Mouse (Mus musculus): ENCODE measurements around the gene Scaf11. TPM values are rescaled to one million over a fixed set of nuclear protein-coding genes. Genes with fewer than 3 reads are reported as not detected.
"Not testable (repeated sequence)": the region's sequence is repeated elsewhere in the genome, so short reads cannot be mapped to it uniquely, and the experiment has no call there.

The Scaf11 gene
- polyA plus RNA-seq, 1 experiment from 2014 or later: 39.1 TPM

GRCm38 (mm10) chr15:96458273-96458672 lies 2.4 kb downstream of the Scaf11 start:
- Histone ChIP-seq H3K4me1 (ENCODE audit: control insufficient read depth, insufficient read depth, low read length) (peaks cover 21% of the 10 kb centered on the region), H3K4me3 (ENCODE audit: low read depth, low read length) (no peak overlapping the region), H3K9ac (ENCODE audit: low read depth, low read length) (no peak overlapping the region), H3K9me3 (replicated peaks; ENCODE audit: control insufficient read depth, low read length, poor library complexity, severe bottlenecking) (no peaks in the 10 kb centered on the region), H3K27me3 (ENCODE audit: control insufficient read depth, insufficient read depth, low read depth, low read length) (no peaks in the 10 kb centered on the region), H3K36me3 (ENCODE audit: control insufficient read depth, insufficient read depth, low read length) (no peaks in the 10 kb centered on the region), H3K4me2 (ENCODE audit: low read length) (no peak overlapping the region), H3K27ac (ENCODE audit: low read length) (no peak overlapping the region)
- ATAC-seq: no peak
- WGBS: 96% methylated on average over 3 of the region's 3 CpGs

DNA sequence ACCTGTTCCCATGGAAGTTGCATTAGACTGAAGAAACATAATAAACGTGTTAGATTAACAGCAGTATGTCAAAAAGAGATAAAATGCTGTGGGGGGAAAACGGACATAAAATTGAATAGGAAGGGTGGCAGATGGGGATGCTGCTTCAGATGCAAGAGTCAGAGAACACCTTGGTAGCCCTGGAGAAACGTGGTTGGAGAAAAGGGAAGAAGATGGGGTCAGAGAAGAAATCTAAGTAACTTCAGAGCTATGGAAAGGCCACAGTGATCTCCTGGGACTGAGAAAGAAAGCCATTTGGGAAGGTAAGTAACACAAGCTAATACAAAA lies 3.3 kb downstream of the Scaf11 start:
- Histone ChIP-seq H3K4me1 (ENCODE audit: control insufficient read depth, insufficient read depth, low read length) (peaks cover 21% of the 10 kb centered on the region), H3K9ac (ENCODE audit: low read depth, low read length) (no peak overlapping the region), H3K27me3 (ENCODE audit: control insufficient read depth, insufficient read depth, low read depth, low read length) (no peaks in the 10 kb centered on the region), H3K4me3 (ENCODE audit: low read depth, low read length) (no peak overlapping the region), H3K9me3 (replicated peaks; ENCODE audit: control insufficient read depth, low read length, poor library complexity, severe bottlenecking) (no peaks in the 10 kb centered on the region), H3K27ac (ENCODE audit: low read length) (no peak overlapping the region), H3K4me2 (ENCODE audit: low read length) (no peak overlapping the region), H3K36me3 (ENCODE audit: control insufficient read depth, insufficient read depth, low read length) (no peaks in the 10 kb centered on the region)
- 81% methylated on average over 3 of the region's 3 CpGs for WGBS
- no peak for ATAC-seq

DNA sequence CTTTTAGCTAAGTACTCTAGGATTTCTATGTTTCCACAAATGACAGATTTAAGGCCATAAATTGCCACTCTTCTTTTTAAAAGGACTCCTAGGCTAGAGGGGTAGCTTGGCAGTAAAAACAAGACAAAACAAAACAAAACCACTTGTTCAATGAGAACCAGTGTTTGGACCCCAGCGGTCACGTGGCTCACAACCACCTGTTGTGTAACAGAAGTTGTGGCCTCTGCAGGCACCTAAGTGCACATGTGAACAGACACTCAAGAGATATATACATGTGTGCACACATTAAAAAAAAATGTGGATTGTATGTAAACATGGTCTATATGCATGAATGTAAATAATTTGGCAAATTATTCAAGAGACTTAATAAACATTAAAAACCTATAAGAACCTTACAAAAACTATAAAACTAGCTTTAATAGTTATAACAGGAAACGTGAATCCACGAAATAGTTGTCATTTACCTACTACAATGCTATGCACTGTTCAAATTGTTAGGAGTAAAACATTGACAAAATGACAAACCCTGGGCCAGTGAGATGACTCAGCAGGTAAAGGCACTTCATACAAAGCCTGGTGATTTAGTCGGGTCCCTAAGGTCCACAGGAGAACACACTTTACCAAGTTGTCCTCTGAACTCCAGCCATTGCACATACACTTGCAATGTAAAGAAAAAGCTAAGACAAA lies 3.8 kb downstream of the Scaf11 start:
- H3K4me2 ChIP-seq (ENCODE audit: low read length): no peak overlapping the region
- 93% methylated on average over 5 of the region's 5 CpGs for WGBS
- H3K9me3 ChIP-seq (replicated peaks; ENCODE audit: control insufficient read depth, low read length, poor library complexity, severe bottlenecking): no peaks in the 10 kb centered on the region
- H3K27me3 ChIP-seq (ENCODE audit: control insufficient read depth, insufficient read depth, low read depth, low read length): no peaks in the 10 kb centered on the region
- ATAC-seq: no peak
- no peak overlapping the region for H3K27ac ChIP-seq (ENCODE audit: low read length)
- H3K4me1 ChIP-seq (ENCODE audit: control insufficient read depth, insufficient read depth, low read length): peaks cover 16% of the 10 kb centered on the region
- H3K4me3 ChIP-seq (ENCODE audit: low read depth, low read length): no peak overlapping the region
- no peaks in the 10 kb centered on the region for H3K36me3 ChIP-seq (ENCODE audit: control insufficient read depth, insufficient read depth, low read length)
- H3K9ac ChIP-seq (ENCODE audit: low read depth, low read length): no peak overlapping the region

GRCm38 (mm10) chr15:96455595-96456214 lies 4.9 kb downstream of the Scaf11 start:
- no peak overlapping the region for H3K4me3 ChIP-seq (ENCODE audit: low read depth, low read length)
- no peak for ATAC-seq
- WGBS: 90% methylated on average over 4 of the region's 4 CpGs

GRCm38 (mm10) chr15:96453346-96453745 lies 7.3 kb downstream of the Scaf11 start:
- 95% methylated on average over 1 of the region's 1 CpGs for WGBS

More at GRCm38 (mm10) chr15:96455595-96456214, 4.9 kb downstream of the Scaf11 start:
- Histone ChIP-seq H3K27me3 (ENCODE audit: control insufficient read depth, insufficient read depth, low read depth, low read length) (no peaks in the 10 kb centered on the region), H3K9ac (ENCODE audit: low read depth, low read length) (no peak overlapping the region), H3K9me3 (replicated peaks; ENCODE audit: control insufficient read depth, low read length, poor library complexity, severe bottlenecking) (no peaks in the 10 kb centered on the region), H3K4me1 (ENCODE audit: control insufficient read depth, insufficient read depth, low read length) (peaks cover 15% of the 10 kb centered on the region), H3K4me2 (ENCODE audit: low read length) (no peak overlapping the region), H3K27ac (ENCODE audit: low read length) (no peak overlapping the region), H3K36me3 (ENCODE audit: control insufficient read depth, insufficient read depth, low read length) (no peaks in the 10 kb centered on the region)

GRCm38 (mm10) chr15:96448656-96449299 lies 11.9 kb downstream of the Scaf11 start:
- H3K9me3 ChIP-seq (replicated peaks; ENCODE audit: control insufficient read depth, low read length, poor library complexity, severe bottlenecking): no peaks in the 10 kb centered on the region
- H3K4me2 ChIP-seq (ENCODE audit: low read length): no peak overlapping the region
- no peak overlapping the region for H3K9ac ChIP-seq (ENCODE audit: low read depth, low read length)
- no peak overlapping the region for H3K27ac ChIP-seq (ENCODE audit: low read length)
- no peaks in the 10 kb centered on the region for H3K4me1 ChIP-seq (ENCODE audit: control insufficient read depth, insufficient read depth, low read length)
- 97% methylated on average over 7 of the region's 7 CpGs for WGBS
- no peak for ATAC-seq
- H3K27me3 ChIP-seq (ENCODE audit: control insufficient read depth, insufficient read depth, low read depth, low read length): no peaks in the 10 kb centered on the region
- no peak overlapping the region for H3K4me3 ChIP-seq (ENCODE audit: low read depth, low read length)
- H3K36me3 ChIP-seq (ENCODE audit: control insufficient read depth, insufficient read depth, low read length): no peaks in the 10 kb centered on the region

More at GRCm38 (mm10) chr15:96453346-96453745, 7.3 kb downstream of the Scaf11 start:
- no peak overlapping the region for H3K4me3 ChIP-seq (ENCODE audit: low read depth, low read length)
- no peaks in the 10 kb centered on the region for H3K27me3 ChIP-seq (ENCODE audit: control insufficient read depth, insufficient read depth, low read depth, low read length)
- no peak overlapping the region for H3K27ac ChIP-seq (ENCODE audit: low read length)
- H3K4me2 ChIP-seq (ENCODE audit: low read length): no peak overlapping the region
- H3K9ac ChIP-seq (ENCODE audit: low read depth, low read length): no peak overlapping the region
- H3K9me3 ChIP-seq (replicated peaks; ENCODE audit: control insufficient read depth, low read length, poor library complexity, severe bottlenecking): no peaks in the 10 kb centered on the region
- H3K36me3 ChIP-seq (ENCODE audit: control insufficient read depth, insufficient read depth, low read length): no peaks in the 10 kb centered on the region
- peaks cover 4% of the 10 kb centered on the region; the same call in 1 of the 2 replicates for H3K4me1 ChIP-seq (ENCODE audit: control insufficient read depth, insufficient read depth, low read length)
- ATAC-seq: no peak

DNA sequence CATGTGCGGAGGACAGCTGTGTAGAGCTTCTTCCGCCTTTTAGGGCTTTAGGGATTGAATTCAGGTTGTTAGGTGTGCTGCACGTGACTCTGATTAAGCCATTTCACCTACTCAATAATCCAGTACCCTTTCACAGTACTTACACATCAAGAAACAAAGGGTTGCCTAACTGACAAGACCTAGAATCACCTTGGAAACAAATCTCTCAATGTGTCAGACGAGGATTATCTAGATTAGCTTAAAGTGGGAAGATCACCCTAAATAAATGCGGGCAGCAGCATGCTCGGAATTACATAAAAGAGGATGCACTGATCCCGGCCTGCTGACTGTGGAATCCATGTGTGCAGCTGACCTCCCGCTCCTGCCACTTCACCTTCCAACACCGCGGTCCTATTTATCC lies 13.9 kb downstream of the Scaf11 start:
- ATAC-seq: no peak
- Histone ChIP-seq H3K27me3 (ENCODE audit: control insufficient read depth, insufficient read depth, low read depth, low read length) (no peaks in the 10 kb centered on the region), H3K4me3 (ENCODE audit: low read depth, low read length) (no peak overlapping the region), H3K4me2 (ENCODE audit: low read length) (no peak overlapping the region), H3K36me3 (ENCODE audit: control insufficient read depth, insufficient read depth, low read length) (peaks cover 3% of the 10 kb centered on the region; the same call in 1 of the 2 replicates), H3K9ac (ENCODE audit: low read depth, low read length) (no peak overlapping the region), H3K27ac (ENCODE audit: low read length) (no peak overlapping the region), H3K4me1 (ENCODE audit: control insufficient read depth, insufficient read depth, low read length) (no peaks in the 10 kb centered on the region), H3K9me3 (replicated peaks; ENCODE audit: control insufficient read depth, low read length, poor library complexity, severe bottlenecking) (no peaks in the 10 kb centered on the region)
- WGBS: 38% methylated on average over 10 of the region's 10 CpGs

DNA sequence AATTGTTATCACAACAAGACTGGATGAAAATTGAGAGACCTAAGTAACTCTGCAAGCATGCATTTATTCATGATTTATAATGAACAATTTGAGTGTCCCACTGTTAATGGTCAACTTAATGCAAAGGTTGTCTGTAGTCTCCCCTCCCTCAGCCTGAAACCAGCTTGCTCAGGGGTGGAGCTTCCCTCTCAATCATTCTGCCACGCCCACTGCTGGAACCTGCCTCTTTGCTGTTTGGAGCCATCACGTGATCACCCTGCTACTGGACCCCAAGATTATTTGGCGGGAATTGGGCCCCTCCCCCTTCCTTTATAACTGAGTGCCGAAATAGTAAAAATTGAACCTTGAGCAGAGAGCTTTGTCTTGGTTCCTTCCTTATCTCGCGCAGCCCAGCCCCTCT lies 19.2 kb downstream of the Scaf11 start:
- not testable (repeated sequence) for H3K27me3 ChIP-seq (ENCODE audit: control insufficient read depth, insufficient read depth, low read depth, low read length); H3K36me3 ChIP-seq (ENCODE audit: control insufficient read depth, insufficient read depth, low read length); H3K27ac ChIP-seq (ENCODE audit: low read length); H3K9ac ChIP-seq (ENCODE audit: low read depth, low read length); H3K4me2 ChIP-seq (ENCODE audit: low read length); ATAC-seq; H3K4me3 ChIP-seq (ENCODE audit: low read depth, low read length); H3K9me3 ChIP-seq (replicated peaks; ENCODE audit: control insufficient read depth, low read length, poor library complexity, severe bottlenecking); H3K4me1 ChIP-seq (ENCODE audit: control insufficient read depth, insufficient read depth, low read length)
- WGBS: 78% methylated on average over 3 of the region's 6 CpGs

DNA sequence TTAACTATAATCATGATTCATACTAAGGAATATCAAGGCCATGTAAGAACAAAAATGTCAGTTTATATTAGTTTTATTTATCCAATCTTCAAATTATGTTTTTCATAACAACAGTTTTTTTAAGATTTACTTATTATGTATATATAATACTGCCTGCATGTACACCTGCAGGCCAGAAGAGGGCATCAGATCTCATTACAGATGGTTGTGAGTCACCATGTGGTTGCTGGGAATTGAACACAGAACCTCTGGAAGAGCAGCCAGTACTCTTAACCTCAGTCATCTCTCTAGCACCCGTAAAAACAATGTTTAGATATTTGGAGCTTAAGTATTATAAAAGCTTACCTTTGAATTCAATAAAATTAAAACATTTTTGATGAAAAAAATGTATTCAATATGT lies 26.4 kb downstream of the Scaf11 start:
- WGBS: 98% methylated on average over 1 of the region's 1 CpGs

More for the DNA sequence above, 26.4 kb downstream of the Scaf11 start:
- H3K9ac ChIP-seq (ENCODE audit: low read depth, low read length): no peak overlapping the region
- no peaks in the 10 kb centered on the region for H3K9me3 ChIP-seq (replicated peaks; ENCODE audit: control insufficient read depth, low read length, poor library complexity, severe bottlenecking)
- H3K36me3 ChIP-seq (ENCODE audit: control insufficient read depth, insufficient read depth, low read length): peaks cover 3% of the 10 kb centered on the region
- no peak overlapping the region for H3K27ac ChIP-seq (ENCODE audit: low read length)
- no peaks in the 10 kb centered on the region for H3K4me1 ChIP-seq (ENCODE audit: control insufficient read depth, insufficient read depth, low read length)
- no peaks in the 10 kb centered on the region for H3K27me3 ChIP-seq (ENCODE audit: control insufficient read depth, insufficient read depth, low read depth, low read length)
- no peak overlapping the region for H3K4me2 ChIP-seq (ENCODE audit: low read length)
- no peak overlapping the region for H3K4me3 ChIP-seq (ENCODE audit: low read depth, low read length)
- no peak for ATAC-seq

All from midbrain, embryonic 16.5 days (tissue).